Mouse (Mus musculus) neutrophil, adult 59 days (primary cell): ENCODE measurements around the gene Olfr1424. TPM values are rescaled to one million over a fixed set of nuclear protein-coding genes. Genes with fewer than 3 reads are reported as not detected.

Experiments
- total RNA-seq, 2 experiments: library from RNA; stranded (reverse); gene quantifications; 1 replicate in 1 of 2; 2 replicates in 1 of 2; pipeline ENCODE4 v1.2.4; 2023

Olfr1424 gene
- total RNA-seq: not detected

DNA sequence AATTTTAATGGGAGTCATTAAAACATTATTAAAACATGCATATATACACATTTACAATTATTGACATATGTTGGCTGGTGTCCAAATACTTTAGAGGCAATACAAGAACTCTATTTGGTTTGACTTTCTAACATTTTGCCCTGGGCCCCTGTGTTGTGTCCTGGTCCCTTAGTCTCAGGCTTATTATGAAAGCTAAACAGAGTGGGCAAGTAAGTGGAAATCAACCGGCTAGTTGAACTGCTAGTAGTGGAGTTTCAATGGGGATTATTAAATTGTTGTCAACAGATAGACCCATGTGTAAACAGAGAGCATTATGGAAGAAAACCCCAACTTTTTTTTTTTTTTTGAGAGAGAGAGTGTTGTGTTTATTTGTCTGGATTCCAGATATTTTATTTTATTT is at the start of gene Olfr1424:
Olfr1424 (minus strand) TSS at position 101 of the 400 bp plus-strand sequence.

DNA sequence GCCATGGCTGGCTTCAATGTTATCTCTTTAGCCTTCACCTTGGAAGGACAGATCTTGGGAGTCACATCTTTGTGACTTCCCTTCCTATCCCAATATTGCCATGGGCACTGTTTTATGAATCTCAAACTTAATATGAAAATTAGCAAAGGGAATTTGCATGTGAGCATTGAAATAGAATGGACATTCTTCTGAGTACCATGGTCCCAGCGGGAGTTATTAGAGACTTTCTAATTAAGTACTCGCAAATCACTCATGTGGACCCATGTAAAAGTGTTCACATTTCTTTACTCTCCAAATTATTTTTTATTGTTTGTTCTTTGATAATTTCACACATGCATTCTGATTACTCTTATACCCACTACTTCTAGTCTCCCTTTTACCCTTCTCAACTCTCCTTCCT is 40.8 kb upstream of the Olfr1424 start, which contains the start of gene Olfr1427:
Olfr1427 (minus strand) TSS at position 101 of the 400 bp plus-strand sequence.

GRCm38 (mm10) chr19:12091913-12092312 is 29.4 kb upstream of the Olfr1424 start, which contains the start of gene Olfr1426:
Gene Olfr1426 (minus strand): TSS chr19:12092013.

DNA sequence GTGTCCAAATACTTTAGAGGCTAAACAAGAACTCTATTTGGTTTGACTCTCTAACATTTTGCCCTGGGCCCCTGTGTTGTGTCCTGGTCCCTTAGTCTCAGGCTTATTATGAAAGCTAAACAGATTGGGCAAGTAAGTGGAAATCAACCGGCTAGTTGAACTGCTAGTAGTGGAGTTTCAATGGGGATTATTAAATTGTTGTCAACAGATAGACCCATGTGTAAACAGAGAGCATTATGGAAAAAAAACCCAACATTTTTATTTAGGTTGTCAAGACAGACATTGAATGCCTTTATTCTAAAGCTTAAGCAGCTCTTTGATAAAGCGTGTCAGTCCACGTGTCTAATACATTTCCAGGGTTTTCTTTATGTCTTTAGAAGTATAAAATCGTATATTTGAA is 15.1 kb upstream of the Olfr1424 start, which contains the start of gene Olfr1425:
Olfr1425 (minus strand) TSS at position 101 of the 400 bp plus-strand sequence.

GRCm38 (mm10) chr19:12041217-12041616 is 21.3 kb downstream of the Olfr1424 start, which contains the start of gene Olfr1423:
Gene Olfr1423 (minus strand): TSS chr19:12041317.

Other genes with a start within 250 kb of the Olfr1424 start
- gene Stx3, start 243.3 kb downstream of the Olfr1424 start, total RNA-seq: 10 to 100 TPM; 15.2 to 19.7 TPM
- not detected for gene Olfr1417, start 223.5 kb downstream of the Olfr1424 start, total RNA-seq
- gene Olfr1418, start 201.6 kb downstream of the Olfr1424 start, total RNA-seq: not detected
- not detected for gene Olfr1419, start 187.6 kb downstream of the Olfr1424 start, total RNA-seq
- not detected for gene Olfr1420, start 176.1 kb downstream of the Olfr1424 start, total RNA-seq
- gene Patl1, start 150.3 kb downstream of the Olfr1424 start, total RNA-seq: 10 to 100 TPM; 30.7 to 37.8 TPM
- gene Osbp, start 96.7 kb downstream of the Olfr1424 start, total RNA-seq: 10 to 100 TPM; 40.7 to 41.3 TPM
- not detected for gene Olfr1423, start 21.4 kb downstream of the Olfr1424 start, total RNA-seq
- gene Olfr1425, start 15.0 kb upstream of the Olfr1424 start, total RNA-seq: not detected
- not detected for gene Olfr1426, start 29.3 kb upstream of the Olfr1424 start, total RNA-seq
- gene Olfr1427, start 40.7 kb upstream of the Olfr1424 start, total RNA-seq: not detected
- not detected for gene Olfr1428, start 53.2 kb upstream of the Olfr1424 start, total RNA-seq
- not detected for gene Olfr76, start 60.5 kb upstream of the Olfr1424 start, total RNA-seq
- gene Olfr1555-ps1, start 107.4 kb upstream of the Olfr1424 start, total RNA-seq: not detected
- not detected for gene Olfr1431, start 138.0 kb upstream of the Olfr1424 start, total RNA-seq
- not detected for gene Olfr1432, start 169.9 kb upstream of the Olfr1424 start, total RNA-seq
- gene Olfr262, start 179.0 kb upstream of the Olfr1424 start, total RNA-seq: not detected
- gene Olfr235, start 198.3 kb upstream of the Olfr1424 start, total RNA-seq: not detected
- not detected for gene Olfr1434, start 217.2 kb upstream of the Olfr1424 start, total RNA-seq
- not detected for gene Olfr1436, start 236.4 kb upstream of the Olfr1424 start, total RNA-seq